Comparison of ENCODE assay signal across 10 mouse cellular contexts in the genomic region with DNA sequence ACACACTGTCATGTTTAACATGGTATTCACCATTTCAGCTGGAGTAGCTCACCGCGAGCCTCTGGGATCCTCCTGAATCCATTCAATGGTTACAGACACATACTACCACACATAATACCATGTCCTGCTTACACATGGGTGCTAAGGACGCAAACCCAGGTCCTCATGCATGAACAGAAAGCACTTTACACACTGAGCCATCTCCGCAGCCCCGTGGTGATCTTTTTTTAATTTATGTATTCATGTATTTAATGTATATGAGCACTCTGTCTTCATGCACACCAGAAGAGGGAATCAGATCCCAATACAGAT.
DNase-seq lines count a peak whose midpoint lies in the region; ATAC-seq and TF ChIP-seq lines count a peak whose summit lies in the region.
"Had no signal": no experiment of that assay in that cellular context is flagged by ENCODE, and none has a peak within 500 bp of the region (broad histone marks: within the 10 kb centered on the region; RNA-seq: fewer than 3 reads in every experiment).

No protein-coding gene starts in this region.

- ATAC-seq in forebrain, embryonic 11.5 days (replicated peaks; ENCODE audit: low FRiP score) = peak; percentile 47; the same call in 1 of the 2 replicates
- no peak for ATAC-seq in forebrain, embryonic 14.5 days
- ATAC-seq in intestine, postnatal 0 days = 0 out of 2 replicates have a peak, but pooled peaks have one; percentile 5
- no peak for ATAC-seq in intestine, embryonic 16.5 days
- peak; percentile 27; the same call in 1 of the 2 replicates for ATAC-seq in neural tube, embryonic 13.5 days (ENCODE audit: low read depth)

- no peak for DNase-seq in forebrain, embryonic 11.5 days (ENCODE audit: low spot score)
- DNase-seq in forebrain, embryonic 14.5 days (ENCODE audit: low spot score) = no peak
- DNase-seq in neural tube, embryonic 10.5 days (ENCODE audit: extremely low spot score, low spot score) = no peak
- DNase-seq in gastrocnemius, postnatal 25 days = no peak
- DNase-seq in gastrocnemius, postnatal 10 days = no peak

- H3K9me3 ChIP-seq in forebrain, embryonic 11.5 days (ENCODE audit: control insufficient read depth, low read length) = no peaks in the 10 kb centered on the region
- no peaks in the 10 kb centered on the region for H3K9me3 ChIP-seq in forebrain, embryonic 14.5 days (replicated peaks; ENCODE audit: control insufficient read depth, low read length)
- H3K9me3 ChIP-seq in intestine, postnatal 0 days (ENCODE audit: control insufficient read depth) = no peaks in the 10 kb centered on the region
- H3K9me3 ChIP-seq in intestine, embryonic 16.5 days (ENCODE audit: control insufficient read depth, low read length) = no peaks in the 10 kb centered on the region
- no peaks in the 10 kb centered on the region for H3K9me3 ChIP-seq in neural tube, embryonic 13.5 days
- H3K9me3 ChIP-seq: heart, embryonic 12.5 days had no signal

- H3K4me2 ChIP-seq in forebrain, embryonic 11.5 days (ENCODE audit: low read depth, low read length, severe bottlenecking) = no peak overlapping the region
- no peak overlapping the region for H3K4me2 ChIP-seq in forebrain, embryonic 14.5 days (ENCODE audit: low read length)
- no peak overlapping the region for H3K4me2 ChIP-seq in intestine, postnatal 0 days (replicated peaks; ENCODE audit: low read depth)
- no peak overlapping the region for H3K4me2 ChIP-seq in intestine, embryonic 16.5 days (ENCODE audit: low read depth, low read length)
- H3K4me2 ChIP-seq in neural tube, embryonic 13.5 days = no peak overlapping the region
- H3K4me2 ChIP-seq: heart, embryonic 12.5 days had no signal

- H3K27me3 ChIP-seq in forebrain, embryonic 11.5 days (ENCODE audit: control insufficient read depth, insufficient read depth, low read length) = no peaks in the 10 kb centered on the region
- H3K27me3 ChIP-seq in forebrain, embryonic 14.5 days (replicated peaks; ENCODE audit: control insufficient read depth, insufficient read depth, low read length) = no peaks in the 10 kb centered on the region
- H3K27me3 ChIP-seq in intestine, postnatal 0 days (replicated peaks; ENCODE audit: control insufficient read depth, insufficient read depth, low read length) = no peaks in the 10 kb centered on the region
- H3K27me3 ChIP-seq in intestine, embryonic 16.5 days (replicated peaks; ENCODE audit: control insufficient read depth, insufficient read depth, low read length) = no peaks in the 10 kb centered on the region
- no peaks in the 10 kb centered on the region for H3K27me3 ChIP-seq in neural tube, embryonic 13.5 days
- H3K27me3 ChIP-seq: heart, embryonic 12.5 days had no signal

- H3K9ac ChIP-seq in forebrain, embryonic 11.5 days (ENCODE audit: low read length) = no peak overlapping the region
- H3K9ac ChIP-seq in forebrain, embryonic 14.5 days (ENCODE audit: low read length) = no peak overlapping the region
- no peak overlapping the region for H3K9ac ChIP-seq in intestine, postnatal 0 days (ENCODE audit: low read depth, low read length)
- no peak overlapping the region for H3K9ac ChIP-seq in intestine, embryonic 16.5 days (ENCODE audit: low read depth, low read length)
- H3K9ac ChIP-seq in neural tube, embryonic 13.5 days = no peak overlapping the region
- H3K9ac ChIP-seq: heart, embryonic 12.5 days had no signal

- peaks cover 4% of the 10 kb centered on the region; the same call in 1 of the 2 replicates for H3K4me1 ChIP-seq in forebrain, embryonic 11.5 days (replicated peaks; ENCODE audit: control insufficient read depth, insufficient read depth, low read length)
- H3K4me1 ChIP-seq in forebrain, embryonic 14.5 days (ENCODE audit: control insufficient read depth, insufficient read depth, low read length) = no peaks in the 10 kb centered on the region
- H3K4me1 ChIP-seq in intestine, postnatal 0 days (replicated peaks; ENCODE audit: control insufficient read depth, insufficient read depth, low read length) = 0 out of 2 replicates have a peak, but pooled peaks cover 3% of the 10 kb centered on the region
- H3K4me1 ChIP-seq in intestine, embryonic 16.5 days (ENCODE audit: control insufficient read depth, insufficient read depth, low read length) = no peaks in the 10 kb centered on the region
- no peaks in the 10 kb centered on the region for H3K4me1 ChIP-seq in neural tube, embryonic 13.5 days (replicated peaks)

- H3K4me3 ChIP-seq in forebrain, embryonic 11.5 days (ENCODE audit: low read depth, low read length) = no peak overlapping the region
- no peak overlapping the region for H3K4me3 ChIP-seq in forebrain, embryonic 14.5 days (ENCODE audit: low read depth, low read length)
- H3K4me3 ChIP-seq in intestine, postnatal 0 days (ENCODE audit: low read depth, low read length) = no peak overlapping the region
- H3K4me3 ChIP-seq in intestine, embryonic 16.5 days (ENCODE audit: low read length) = no peak overlapping the region
- no peak overlapping the region for H3K4me3 ChIP-seq in neural tube, embryonic 13.5 days
- H3K4me3 ChIP-seq: heart, embryonic 12.5 days; myocyte had no signal

- no peak for TF ChIP-seq CTCF in intestine, postnatal 0 days (IDR thresholded peaks at IDR 0.05; ENCODE audit: low read depth)

- no peaks in the 10 kb centered on the region for H3K36me3 ChIP-seq in forebrain, embryonic 11.5 days (ENCODE audit: control insufficient read depth, insufficient read depth, low read length)
- no peaks in the 10 kb centered on the region for H3K36me3 ChIP-seq in forebrain, embryonic 14.5 days (ENCODE audit: control insufficient read depth, insufficient read depth, low read length)
- no peaks in the 10 kb centered on the region for H3K36me3 ChIP-seq in intestine, postnatal 0 days (ENCODE audit: control insufficient read depth, insufficient read depth)
- H3K36me3 ChIP-seq in intestine, embryonic 16.5 days (ENCODE audit: control insufficient read depth, insufficient read depth, low read length) = no peaks in the 10 kb centered on the region
- H3K36me3 ChIP-seq in neural tube, embryonic 13.5 days = no peaks in the 10 kb centered on the region
- H3K36me3 ChIP-seq: heart, embryonic 12.5 days had no signal

- H3K27ac ChIP-seq in forebrain, embryonic 11.5 days (ENCODE audit: low read depth, low read length) = no peak overlapping the region
- H3K27ac ChIP-seq in forebrain, embryonic 14.5 days (ENCODE audit: low read depth, low read length) = no peak overlapping the region
- H3K27ac ChIP-seq in intestine, postnatal 0 days (ENCODE audit: low read depth, low read length) = no peak overlapping the region
- H3K27ac ChIP-seq in intestine, embryonic 16.5 days (ENCODE audit: low read length) = no peak overlapping the region
- no peak overlapping the region for H3K27ac ChIP-seq in neural tube, embryonic 13.5 days (replicated peaks)

- WGBS in forebrain, embryonic 11.5 days = 88% methylated on average over 5 of the region's 5 CpGs
- WGBS in forebrain, embryonic 14.5 days = 93% methylated on average over 5 of the region's 5 CpGs
- 92% methylated on average over 5 of the region's 5 CpGs for WGBS in intestine, postnatal 0 days
- 89% methylated on average over 5 of the region's 5 CpGs for WGBS in intestine, embryonic 16.5 days
- 92% methylated on average over 5 of the region's 5 CpGs for WGBS in neural tube, embryonic 13.5 days

Comparison
In these comparisons a context has a peak if more than half of its experiments do, and no peak if none do; other contexts are left out.
1. ATAC-seq: peak in forebrain, embryonic 11.5 days (single experiment), intestine, postnatal 0 days (single experiment) and neural tube, embryonic 13.5 days (single experiment); none in forebrain, embryonic 14.5 days (single experiment) and intestine, embryonic 16.5 days (single experiment).